Mouse (Mus musculus) midbrain, embryonic 16.5 days (tissue): ENCODE data around the gene Spns3. TPM values are rescaled to one million over a fixed set of nuclear protein-coding genes. Genes with fewer than 3 reads are reported as not detected.

Source experiments
- ATAC-seq: fragments of 200-750 bp; cut with Nextera tagmentation; 2 replicates; pipeline ENCODE4 v1.8.0; 2017; ENCODE audit warnings: moderate TSS enrichment
- H3K27ac ChIP-seq: fragments of 300-500 bp; sonication (generic); 2 replicates; pipeline ENCODE4 v1.5.1; 2014; ENCODE audit warnings: mild to moderate bottlenecking, low read length, mixed read lengths
- H3K27me3 ChIP-seq: fragments of 300-500 bp; sonication (generic); 2 replicates; pipeline ENCODE4 v1.6.1; 2014; ENCODE audit warnings: low read depth, low read length, mixed read lengths; ENCODE audit not compliant: control insufficient read depth, insufficient read depth
- H3K36me3 ChIP-seq: fragments of 300-500 bp; sonication (generic); 2 replicates; pipeline ENCODE4 v1.6.1; 2014; ENCODE audit warnings: mild to moderate bottlenecking, low read length, moderate library complexity, mixed read lengths; ENCODE audit not compliant: control insufficient read depth, insufficient read depth
- H3K4me1 ChIP-seq: fragments of 300-500 bp; sonication (generic); 2 replicates; pipeline ENCODE4 v1.6.1; 2014; ENCODE audit warnings: mild to moderate bottlenecking, low read length, mixed read lengths; ENCODE audit not compliant: control insufficient read depth, insufficient read depth
- H3K4me2 ChIP-seq: fragments of 300-500 bp; sonication (generic); 2 replicates; pipeline ENCODE4 v1.6.1; 2014; ENCODE audit warnings: mild to moderate bottlenecking, low read length, mixed read lengths
- H3K4me3 ChIP-seq: fragments of 300-500 bp; sonication (generic); 2 replicates; pipeline ENCODE4 v1.5.1; 2014; ENCODE audit warnings: low read depth, mild to moderate bottlenecking, low read length, moderate library complexity, mixed read lengths
- H3K9ac ChIP-seq: fragments of 300-500 bp; sonication (generic); 2 replicates; pipeline ENCODE4 v1.6.1; 2014; ENCODE audit warnings: low read depth, low read length, mixed read lengths
- H3K9me3 ChIP-seq: fragments of 300-500 bp; sonication (generic); replicated peaks from 2 replicates; pipeline ENCODE4 v1.6.1; 2014; ENCODE audit warnings: mild to moderate bottlenecking, low read length, mixed read lengths; ENCODE audit not compliant: control insufficient read depth, poor library complexity, severe bottlenecking
- WGBS: fragments of 180-500 bp; shearing (Covaris S2); extraction: QIAGEN DNeasy Blood & Tissue Kit; methylation state at CpG from one replicate; pipeline ENCODE4 v1.1.7; 2014; 5-methylcytosine and 5-hydroxymethylcytosine counted together
- polyA plus RNA-seq: library from polyadenylated mRNA; unstranded; fragments of >200 nt; fragmentation: Nextera tagmentation; extraction: Ambion mirVana; gene quantifications from 2 replicates; pipeline ENCODE4 v1.2.1, GENCODE M21; 2015

Gene Spns3
- polyA plus RNA-seq, 1 experiment from 2014 or later = not detected

GRCm38 (mm10) chr11:72514967-72515366, 35.3 kb downstream of the Spns3 start:
- Histone ChIP-seq H3K4me3 (no peak overlapping the region), H3K27me3 (no peaks in the 10 kb centered on the region), H3K9me3 (no peaks in the 10 kb centered on the region), H3K27ac (no peak overlapping the region), H3K9ac (no peak overlapping the region), H3K4me1 (no peaks in the 10 kb centered on the region), H3K4me2 (no peak overlapping the region), H3K36me3 (no peaks in the 10 kb centered on the region)
- ATAC-seq = no peak
- WGBS = 57% methylated on average over 3 of the region's 3 CpGs

DNA sequence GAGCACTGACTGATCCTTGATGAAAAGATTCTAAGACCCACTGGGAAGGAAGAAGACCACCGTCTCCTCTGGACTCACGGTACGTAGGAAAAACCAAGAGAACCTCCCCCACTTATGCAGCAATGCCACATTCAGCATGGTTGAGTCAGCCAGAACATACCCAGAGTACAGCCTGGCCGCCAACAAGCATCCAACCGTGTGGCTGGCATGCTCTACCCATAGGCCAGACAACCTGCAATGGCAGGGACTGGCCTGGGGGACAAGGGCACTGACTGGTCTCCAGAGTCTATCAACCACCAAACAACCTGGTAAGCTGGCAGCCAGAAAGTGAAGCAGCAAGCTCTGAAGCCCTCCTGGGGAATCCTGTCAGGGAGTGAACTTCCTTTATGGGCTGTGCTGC, 41.7 kb downstream of the Spns3 start:
- Histone ChIP-seq H3K36me3 (no peaks in the 10 kb centered on the region), H3K27ac (no peak overlapping the region), H3K9me3 (no peaks in the 10 kb centered on the region), H3K4me1 (no peaks in the 10 kb centered on the region), H3K4me3 (no peak overlapping the region), H3K27me3 (no peaks in the 10 kb centered on the region), H3K4me2 (no peak overlapping the region), H3K9ac (no peak overlapping the region)
- ATAC-seq = no peak
- WGBS = 92% methylated on average over 5 of the region's 5 CpGs

DNA sequence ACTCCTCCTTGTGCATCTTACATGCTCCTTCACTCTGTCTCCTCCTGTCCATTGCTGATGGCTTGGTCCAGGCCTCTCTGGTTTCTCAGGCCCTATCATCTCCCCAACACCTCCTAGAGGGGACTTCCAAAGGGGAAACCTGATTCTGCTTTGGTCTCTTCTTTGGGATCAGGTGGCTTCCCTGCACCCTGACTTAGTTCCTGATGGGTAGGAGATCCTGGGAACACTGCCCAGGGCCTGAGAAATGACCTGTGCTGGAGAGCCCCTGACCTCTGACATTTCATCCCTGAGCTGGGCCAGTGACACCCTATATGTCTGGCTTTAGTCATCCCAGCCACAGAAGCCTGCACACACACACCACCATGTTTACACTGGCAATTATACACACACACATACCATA, 42.7 kb downstream of the Spns3 start:
- Histone ChIP-seq H3K4me2 (no peak overlapping the region), H3K27ac (no peak overlapping the region), H3K36me3 (no peaks in the 10 kb centered on the region), H3K9me3 (no peaks in the 10 kb centered on the region), H3K27me3 (no peaks in the 10 kb centered on the region), H3K4me3 (no peak overlapping the region), H3K4me1 (no peaks in the 10 kb centered on the region; the same call in 1 of the 2 replicates), H3K9ac (no peak overlapping the region)
- ATAC-seq = no peak

GRCm38 (mm10) chr11:72504016-72504797, 46.1 kb downstream of the Spns3 start:
- peaks cover 8% of the 10 kb centered on the region for H3K4me1 ChIP-seq
- 80% methylated on average over 10 of the region's 10 CpGs for WGBS
- no peak for ATAC-seq

GRCm38 (mm10) chr11:72503501-72503921, 46.8 kb downstream of the Spns3 start:
- no peaks in the 10 kb centered on the region for H3K27me3 ChIP-seq
- no peaks in the 10 kb centered on the region for H3K9me3 ChIP-seq
- H3K9ac ChIP-seq = no peak overlapping the region
- H3K27ac ChIP-seq = no peak overlapping the region
- H3K4me2 ChIP-seq = no peak overlapping the region
- ATAC-seq = no peak
- peaks cover 8% of the 10 kb centered on the region for H3K4me1 ChIP-seq
- H3K36me3 ChIP-seq = no peaks in the 10 kb centered on the region
- H3K4me3 ChIP-seq = no peak overlapping the region
- WGBS = 29% methylated on average over 5 of the region's 5 CpGs

More at GRCm38 (mm10) chr11:72504016-72504797, 46.1 kb downstream of the Spns3 start:
- Histone ChIP-seq H3K9ac (no peak overlapping the region), H3K27me3 (no peaks in the 10 kb centered on the region), H3K9me3 (no peaks in the 10 kb centered on the region), H3K4me2 (no peak overlapping the region), H3K4me3 (no peak overlapping the region), H3K36me3 (no peaks in the 10 kb centered on the region), H3K27ac (no peak overlapping the region)

DNA sequence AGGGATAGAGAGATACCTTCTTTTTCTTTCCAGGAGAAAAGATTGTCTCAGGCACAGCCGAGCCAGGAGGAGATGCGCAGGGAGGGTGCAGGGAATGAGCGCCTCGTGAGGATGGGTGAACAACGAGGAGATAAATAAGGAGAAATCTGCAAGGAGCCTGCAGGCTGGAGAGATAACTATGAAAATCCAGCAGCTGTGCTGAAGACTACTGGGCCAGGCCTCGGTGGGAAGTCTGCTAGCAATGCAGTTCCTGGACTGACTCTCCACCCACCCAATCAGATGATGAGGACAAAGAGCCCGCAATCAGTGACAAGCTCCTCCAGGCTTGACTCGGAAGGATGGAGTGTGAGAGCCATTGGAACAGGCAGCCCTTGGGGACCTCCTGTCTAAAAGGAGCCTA, 48.1 kb downstream of the Spns3 start:
- WGBS = 10% methylated on average over 8 of the region's 8 CpGs
- Histone ChIP-seq H3K27me3 (no peaks in the 10 kb centered on the region), H3K36me3 (no peaks in the 10 kb centered on the region), H3K4me1 (peaks cover 8% of the 10 kb centered on the region), H3K9ac (0 out of 2 replicates have a peak overlapping the region, but pooled peaks have one; percentile 30), H3K4me2 (no peak overlapping the region), H3K27ac (peak overlapping the region; percentile 11; the same call in 1 of the 2 replicates), H3K4me3 (no peak overlapping the region), H3K9me3 (no peaks in the 10 kb centered on the region)
- ATAC-seq = peak; percentile 21; the same call in 1 of the 2 replicates

GRCm38 (mm10) chr11:72501426-72502002, 48.8 kb downstream of the Spns3 start:
- Histone ChIP-seq H3K36me3 (no peaks in the 10 kb centered on the region), H3K27ac (no peak overlapping the region), H3K9me3 (no peaks in the 10 kb centered on the region), H3K27me3 (no peaks in the 10 kb centered on the region), H3K4me1 (peaks cover 8% of the 10 kb centered on the region), H3K4me2 (no peak overlapping the region), H3K9ac (no peak overlapping the region), H3K4me3 (no peak overlapping the region)
- no peak for ATAC-seq
- WGBS = 36% methylated on average over 5 of the region's 5 CpGs

DNA sequence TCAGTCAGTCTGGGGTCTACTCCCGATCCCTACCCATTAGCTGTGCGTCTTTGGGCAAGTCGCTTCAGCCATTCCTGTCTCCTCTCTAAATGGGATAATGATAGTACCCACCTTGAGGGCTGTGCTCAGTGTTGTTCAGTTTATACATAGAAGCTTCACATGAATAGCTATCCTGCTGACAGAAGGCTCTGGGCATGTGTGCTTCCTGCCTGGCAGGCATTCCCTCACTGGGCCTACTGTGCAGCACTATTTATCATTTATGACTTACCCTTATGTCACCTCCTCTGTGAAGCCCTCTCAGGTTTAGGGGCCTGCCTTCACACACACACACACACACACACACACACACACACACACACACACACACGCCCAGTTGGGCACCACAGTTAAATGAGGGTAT, 50.2 kb downstream of the Spns3 start:
- Histone ChIP-seq H3K27me3 (no peaks in the 10 kb centered on the region), H3K9ac (no peak overlapping the region), H3K36me3 (no peaks in the 10 kb centered on the region), H3K4me2 (no peak overlapping the region), H3K4me3 (no peak overlapping the region), H3K27ac (no peak overlapping the region), H3K9me3 (no peaks in the 10 kb centered on the region), H3K4me1 (peaks cover 8% of the 10 kb centered on the region)
- no peak for ATAC-seq
- WGBS = 81% methylated on average over 4 of the region's 4 CpGs

DNA sequence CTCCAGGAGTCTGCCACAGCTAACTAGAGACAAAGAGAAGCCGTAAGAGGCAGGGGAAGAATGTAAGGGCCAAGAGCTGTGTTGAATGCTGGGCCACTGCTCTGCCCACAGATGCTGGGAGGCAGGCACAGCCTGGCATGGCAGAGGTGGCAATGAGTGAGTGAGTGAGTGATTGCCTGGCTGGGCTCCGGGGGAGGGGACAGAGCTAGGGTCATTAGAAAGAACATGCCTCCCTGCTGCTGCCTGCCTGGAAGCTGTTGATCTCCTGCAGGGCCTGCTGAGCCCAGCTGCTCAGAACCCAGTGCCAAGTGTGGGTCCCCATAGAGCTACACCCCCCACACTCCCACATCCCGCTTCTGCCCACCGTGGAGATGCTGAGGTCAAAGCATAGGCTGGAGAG, 52.9 kb downstream of the Spns3 start:
- Histone ChIP-seq H3K4me1 (peaks cover 8% of the 10 kb centered on the region), H3K27me3 (no peaks in the 10 kb centered on the region), H3K9me3 (no peaks in the 10 kb centered on the region), H3K27ac (no peak overlapping the region), H3K4me2 (no peak overlapping the region), H3K4me3 (no peak overlapping the region), H3K9ac (no peak overlapping the region), H3K36me3 (no peaks in the 10 kb centered on the region)
- 0 out of 2 replicates have a peak, but pooled peaks have one; percentile 32 for ATAC-seq
- WGBS = 21% methylated on average over 4 of the region's 4 CpGs
